Mouse (Mus musculus): Measurements from ENCODE around the gene Gng7. TPM values are rescaled to one million over a fixed set of nuclear protein-coding genes. Genes with fewer than 3 reads are reported as not detected.

The Gng7 gene
- polyA plus RNA-seq, 1 experiment from 2014 or later, result 4.7 TPM

- no peaks in the 10 kb centered on the region for H3K9me3 ChIP-seq (ENCODE audit: control insufficient read depth, low read length)
- H3K9ac ChIP-seq (ENCODE audit: low read length), result 0 out of 2 replicates have a peak overlapping the region, but pooled peaks have one; percentile 27
- no peak for ATAC-seq (replicated peaks; ENCODE audit: low FRiP score, low TSS enrichment, low read depth)
- H3K4me2 ChIP-seq (ENCODE audit: low read length), result peak overlapping the region; percentile 79
- peak; percentile 75 for DNase-seq (ENCODE audit: low spot score)
- H3K4me1 ChIP-seq (replicated peaks; ENCODE audit: control insufficient read depth, insufficient read depth, low read length), result peaks cover 62% of the 10 kb centered on the region
- H3K36me3 ChIP-seq (ENCODE audit: control insufficient read depth, insufficient read depth, low read length), result no peaks in the 10 kb centered on the region
- no peak overlapping the region for H3K27ac ChIP-seq (ENCODE audit: low read depth)
- 2% methylated on average over 20 of the region's 20 CpGs for WGBS
- peaks cover 39% of the 10 kb centered on the region for H3K27me3 ChIP-seq (replicated peaks; ENCODE audit: control insufficient read depth, insufficient read depth, low read length)
- peak overlapping the region; percentile 64 for H3K4me3 ChIP-seq (ENCODE audit: low read depth, low read length)
Measured at GRCm38 (mm10) chr10:80932206-80932605, 82.5 kb downstream of the Gng7 start.

GRCm38 (mm10) chr10:80931695-80932094 lies 83.0 kb downstream of the Gng7 start:
- H3K4me3 ChIP-seq (ENCODE audit: low read depth, low read length), result peak overlapping the region; percentile 64
- H3K27ac ChIP-seq (ENCODE audit: low read depth), result no peak overlapping the region
- H3K9ac ChIP-seq (ENCODE audit: low read length), result no peak overlapping the region
- H3K4me2 ChIP-seq (ENCODE audit: low read length), result peak overlapping the region; percentile 79
- H3K27me3 ChIP-seq (replicated peaks; ENCODE audit: control insufficient read depth, insufficient read depth, low read length), result peaks cover 39% of the 10 kb centered on the region
- H3K9me3 ChIP-seq (ENCODE audit: control insufficient read depth, low read length), result no peaks in the 10 kb centered on the region
- no peak for ATAC-seq (replicated peaks; ENCODE audit: low FRiP score, low TSS enrichment, low read depth)
- H3K4me1 ChIP-seq (replicated peaks; ENCODE audit: control insufficient read depth, insufficient read depth, low read length), result peaks cover 57% of the 10 kb centered on the region
- WGBS, result 6% methylated on average over 26 of the region's 26 CpGs
- DNase-seq (ENCODE audit: low spot score), result no peak
- H3K36me3 ChIP-seq (ENCODE audit: control insufficient read depth, insufficient read depth, low read length), result no peaks in the 10 kb centered on the region

GRCm38 (mm10) chr10:80931153-80931671 lies 83.5 kb downstream of the Gng7 start:
- H3K9ac ChIP-seq (ENCODE audit: low read length), result peak overlapping the region; percentile 65
- 12% methylated on average over 14 of the region's 14 CpGs for WGBS
- H3K27ac ChIP-seq (ENCODE audit: low read depth), result no peak overlapping the region
- DNase-seq (ENCODE audit: low spot score) (no peak), ATAC-seq (replicated peaks; ENCODE audit: low FRiP score, low TSS enrichment, low read depth) (no peak)
- H3K4me2 ChIP-seq (ENCODE audit: low read length), result peak overlapping the region; percentile 79
- peaks cover 39% of the 10 kb centered on the region for H3K27me3 ChIP-seq (replicated peaks; ENCODE audit: control insufficient read depth, insufficient read depth, low read length)
- H3K4me1 ChIP-seq (replicated peaks; ENCODE audit: control insufficient read depth, insufficient read depth, low read length), result peaks cover 52% of the 10 kb centered on the region
- H3K36me3 ChIP-seq (ENCODE audit: control insufficient read depth, insufficient read depth, low read length), result no peaks in the 10 kb centered on the region
- no peaks in the 10 kb centered on the region for H3K9me3 ChIP-seq (ENCODE audit: control insufficient read depth, low read length)
- peak overlapping the region; percentile 64 for H3K4me3 ChIP-seq (ENCODE audit: low read depth, low read length)

GRCm38 (mm10) chr10:80930361-80931152 lies 84.2 kb downstream of the Gng7 start:
- no peaks in the 10 kb centered on the region for H3K9me3 ChIP-seq (ENCODE audit: control insufficient read depth, low read length)
- DNase-seq (ENCODE audit: low spot score) (no peak), ATAC-seq (replicated peaks; ENCODE audit: low FRiP score, low TSS enrichment, low read depth) (no peak)
- H3K36me3 ChIP-seq (ENCODE audit: control insufficient read depth, insufficient read depth, low read length), result no peaks in the 10 kb centered on the region
- peaks cover 46% of the 10 kb centered on the region for H3K4me1 ChIP-seq (replicated peaks; ENCODE audit: control insufficient read depth, insufficient read depth, low read length)
- under 1% methylated on average over 45 of the region's 45 CpGs for WGBS
- H3K27me3 ChIP-seq (replicated peaks; ENCODE audit: control insufficient read depth, insufficient read depth, low read length), result peaks cover 39% of the 10 kb centered on the region
- peak overlapping the region; percentile 79 for H3K4me2 ChIP-seq (ENCODE audit: low read length)
- no peak overlapping the region for H3K27ac ChIP-seq (ENCODE audit: low read depth)
- peak overlapping the region; percentile 65 for H3K9ac ChIP-seq (ENCODE audit: low read length)
- peak overlapping the region; percentile 64 for H3K4me3 ChIP-seq (ENCODE audit: low read depth, low read length)

- H3K9ac ChIP-seq (ENCODE audit: low read length), result peak within 1 kb of the TSS; percentile 65
- ATAC-seq (replicated peaks; ENCODE audit: low FRiP score, low TSS enrichment, low read depth), result peak; percentile 87
- no peaks in the 10 kb centered on the region for H3K9me3 ChIP-seq (ENCODE audit: control insufficient read depth, low read length)
- H3K4me3 ChIP-seq (ENCODE audit: low read depth, low read length), result peak within 1 kb of the TSS; percentile 64
- peak within 1 kb of the TSS; percentile 79 for H3K4me2 ChIP-seq (ENCODE audit: low read length)
- WGBS, result under 1% methylated on average over 56 of the region's 56 CpGs
- peaks cover 39% of the 10 kb centered on the region for H3K27me3 ChIP-seq (replicated peaks; ENCODE audit: control insufficient read depth, insufficient read depth, low read length)
- H3K36me3 ChIP-seq (ENCODE audit: control insufficient read depth, insufficient read depth, low read length), result no peaks in the 10 kb centered on the region
- H3K27ac ChIP-seq (ENCODE audit: low read depth), result peak within 1 kb of the TSS; percentile 89
- DNase-seq (ENCODE audit: low spot score), result peak; percentile 99
- H3K4me1 ChIP-seq (replicated peaks; ENCODE audit: control insufficient read depth, insufficient read depth, low read length), result peaks cover 42% of the 10 kb centered on the region
Measured at GRCm38 (mm10) chr10:80929299-80930226, 85.2 kb downstream of the Gng7 start, which contains the start of gene Gadd45b. Gadd45b (plus strand) TSS chr10:80930073.

- Histone ChIP-seq H3K27ac (ENCODE audit: low read depth) (peak overlapping the region; percentile 89), H3K27me3 (replicated peaks; ENCODE audit: control insufficient read depth, insufficient read depth, low read length) (peaks cover 33% of the 10 kb centered on the region), H3K4me2 (ENCODE audit: low read length) (peak overlapping the region; percentile 79), H3K4me3 (ENCODE audit: low read depth, low read length) (peak overlapping the region; percentile 47), H3K36me3 (ENCODE audit: control insufficient read depth, insufficient read depth, low read length) (no peaks in the 10 kb centered on the region), H3K4me1 (replicated peaks; ENCODE audit: control insufficient read depth, insufficient read depth, low read length) (peaks cover 41% of the 10 kb centered on the region), H3K9me3 (ENCODE audit: control insufficient read depth, low read length) (no peaks in the 10 kb centered on the region), H3K9ac (ENCODE audit: low read length) (peak overlapping the region; percentile 59)
- peak; percentile 44 for ATAC-seq (replicated peaks; ENCODE audit: low FRiP score, low TSS enrichment, low read depth)
- peak; percentile 92 for DNase-seq (ENCODE audit: low spot score)
- under 1% methylated on average over 48 of the region's 48 CpGs for WGBS
Measured at GRCm38 (mm10) chr10:80928586-80929298, 86.0 kb downstream of the Gng7 start.

GRCm38 (mm10) chr10:80925472-80925871 lies 89.3 kb downstream of the Gng7 start:
- WGBS, result 48% methylated on average over 3 of the region's 3 CpGs
- H3K27me3 ChIP-seq (replicated peaks; ENCODE audit: control insufficient read depth, insufficient read depth, low read length), result peaks cover under 1% of the 10 kb centered on the region

GRCm38 (mm10) chr10:80921923-80922322 lies 92.8 kb downstream of the Gng7 start:
- Histone ChIP-seq H3K4me3 (ENCODE audit: low read depth, low read length) (peak overlapping the region; percentile 27), H3K9ac (ENCODE audit: low read length) (peak overlapping the region; percentile 43), H3K4me2 (ENCODE audit: low read length) (peak overlapping the region; percentile 53), H3K36me3 (ENCODE audit: control insufficient read depth, insufficient read depth, low read length) (no peaks in the 10 kb centered on the region), H3K27ac (ENCODE audit: low read depth) (0 out of 2 replicates have a peak overlapping the region, but pooled peaks have one; percentile 22), H3K27me3 (replicated peaks; ENCODE audit: control insufficient read depth, insufficient read depth, low read length) (no peaks in the 10 kb centered on the region), H3K4me1 (replicated peaks; ENCODE audit: control insufficient read depth, insufficient read depth, low read length) (peaks cover 17% of the 10 kb centered on the region), H3K9me3 (ENCODE audit: control insufficient read depth, low read length) (no peaks in the 10 kb centered on the region)
- DNase-seq (ENCODE audit: low spot score), result no peak
- 7% methylated on average over 16 of the region's 16 CpGs for WGBS
- no peak for ATAC-seq (replicated peaks; ENCODE audit: low FRiP score, low TSS enrichment, low read depth)

More at GRCm38 (mm10) chr10:80925472-80925871, 89.3 kb downstream of the Gng7 start:
- no peaks in the 10 kb centered on the region for H3K9me3 ChIP-seq (ENCODE audit: control insufficient read depth, low read length)
- no peak overlapping the region for H3K4me2 ChIP-seq (ENCODE audit: low read length)
- no peak for ATAC-seq (replicated peaks; ENCODE audit: low FRiP score, low TSS enrichment, low read depth)
- H3K36me3 ChIP-seq (ENCODE audit: control insufficient read depth, insufficient read depth, low read length), result no peaks in the 10 kb centered on the region
- H3K27ac ChIP-seq (ENCODE audit: low read depth), result no peak overlapping the region
- DNase-seq (ENCODE audit: low spot score), result no peak
- no peak overlapping the region for H3K4me3 ChIP-seq (ENCODE audit: low read depth, low read length)
- H3K4me1 ChIP-seq (replicated peaks; ENCODE audit: control insufficient read depth, insufficient read depth, low read length), result peaks cover 19% of the 10 kb centered on the region
- H3K9ac ChIP-seq (ENCODE audit: low read length), result no peak overlapping the region

All from intestine, embryonic 14.5 days (tissue).